Mouse (Mus musculus) midbrain, embryonic 13.5 days (tissue): ENCODE measurements around the gene Ppp3ca. TPM values are rescaled to one million over a fixed set of nuclear protein-coding genes. Genes with fewer than 3 reads are reported as not detected.
"Not testable (repeated sequence)": the region's sequence is repeated elsewhere in the genome, so short reads cannot be mapped to it uniquely, and the experiment has no call there.

Experiments used
- ATAC-seq: fragments of 200-750 bp; cut with Nextera tagmentation; 2 replicates; pipeline ENCODE4 v1.8.0; 2017; ENCODE audit warnings: mild to moderate bottlenecking, moderate TSS enrichment, moderate library complexity
- H3K27ac ChIP-seq: fragments of 300-500 bp; sonication (generic); 2 replicates; pipeline ENCODE4 v1.5.1; 2015; ENCODE audit warnings: inconsistent platforms, mild to moderate bottlenecking, moderate library complexity
- H3K27me3 ChIP-seq: fragments of 300-500 bp; sonication (generic); 2 replicates; pipeline ENCODE4 v1.6.1; 2015; ENCODE audit warnings: mild to moderate bottlenecking, inconsistent platforms
- H3K36me3 ChIP-seq: fragments of 300-500 bp; sonication (generic); 2 replicates; pipeline ENCODE4 v1.6.1; 2015; ENCODE audit warnings: mild to moderate bottlenecking, inconsistent platforms
- H3K4me1 ChIP-seq: fragments of 300-500 bp; sonication (generic); replicated peaks from 2 replicates; pipeline ENCODE4 v1.6.1; 2015; ENCODE audit warnings: inconsistent platforms
- H3K4me2 ChIP-seq: fragments of 300-500 bp; sonication (generic); replicated peaks from 2 replicates; pipeline ENCODE4 v1.6.1; 2015; ENCODE audit warnings: moderate library complexity, mild to moderate bottlenecking, inconsistent platforms
- H3K4me3 ChIP-seq: fragments of 300-500 bp; sonication (generic); replicated peaks from 2 replicates; pipeline ENCODE4 v1.5.1; 2015; ENCODE audit warnings: mild to moderate bottlenecking, inconsistent platforms
- H3K9ac ChIP-seq: fragments of 300-500 bp; sonication (generic); replicated peaks from 2 replicates; pipeline ENCODE4 v1.6.1; 2015; ENCODE audit warnings: mild to moderate bottlenecking, inconsistent platforms
- H3K9me3 ChIP-seq: fragments of 300-500 bp; sonication (generic); 2 replicates; pipeline ENCODE4 v1.6.1; 2016; ENCODE audit warnings: mild to moderate bottlenecking, inconsistent platforms
- WGBS: fragments of 180-500 bp; shearing (Covaris S2); methylation state at CpG from one replicate; pipeline ENCODE4 v1.1.7; 2015; 5-methylcytosine and 5-hydroxymethylcytosine counted together
- polyA plus RNA-seq: library from polyadenylated mRNA; unstranded; fragments of >200 nt; fragmentation: Nextera tagmentation; extraction: Ambion mirVana; gene quantifications from 2 replicates; pipeline ENCODE4 v1.2.1, GENCODE M21; 2015

Ppp3ca gene
- polyA plus RNA-seq, 1 experiment from 2014 or later = 109 TPM

GRCm38 (mm10) chr3:136691984-136692383 lies 22.1 kb downstream of the Ppp3ca start:
- ATAC-seq = no peak
- no peaks in the 10 kb centered on the region for H3K27me3 ChIP-seq
- 86% methylated on average over 7 of the region's 7 CpGs for WGBS
- no peak overlapping the region for H3K4me2 ChIP-seq
- H3K36me3 ChIP-seq = no peaks in the 10 kb centered on the region
- no peaks in the 10 kb centered on the region for H3K4me1 ChIP-seq
- no peak overlapping the region for H3K4me3 ChIP-seq
- H3K27ac ChIP-seq = no peak overlapping the region
- no peaks in the 10 kb centered on the region for H3K9me3 ChIP-seq
- H3K9ac ChIP-seq = no peak overlapping the region

DNA sequence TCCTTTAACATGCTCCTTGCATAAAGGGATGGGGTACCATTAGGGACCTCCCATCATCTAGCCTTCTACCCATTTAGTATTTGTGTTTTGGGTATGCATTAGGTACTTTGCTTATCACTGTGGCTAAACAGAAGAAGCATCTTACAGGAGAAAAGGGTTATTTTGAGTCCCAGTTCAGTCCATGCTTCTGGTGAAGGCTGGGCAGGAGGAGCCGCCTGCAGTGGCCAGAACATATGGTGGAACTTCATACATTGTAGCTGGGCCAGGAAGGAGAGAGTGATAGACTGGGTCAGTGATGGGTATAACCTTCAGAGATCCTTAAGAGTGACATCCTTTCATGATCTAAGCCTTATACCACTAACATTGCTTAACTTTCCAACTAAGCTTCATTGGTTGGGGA lies 23.6 kb downstream of the Ppp3ca start:
- no peak overlapping the region for H3K27ac ChIP-seq
- no peak overlapping the region for H3K4me2 ChIP-seq
- no peak for ATAC-seq
- H3K9me3 ChIP-seq = no peaks in the 10 kb centered on the region
- H3K4me3 ChIP-seq = no peak overlapping the region
- no peaks in the 10 kb centered on the region for H3K36me3 ChIP-seq
- 100% methylated on average over 1 of the region's 1 CpGs for WGBS
- peaks cover 4% of the 10 kb centered on the region; the same call in 1 of the 2 replicates for H3K4me1 ChIP-seq
- H3K9ac ChIP-seq = no peak overlapping the region
- no peaks in the 10 kb centered on the region for H3K27me3 ChIP-seq

DNA sequence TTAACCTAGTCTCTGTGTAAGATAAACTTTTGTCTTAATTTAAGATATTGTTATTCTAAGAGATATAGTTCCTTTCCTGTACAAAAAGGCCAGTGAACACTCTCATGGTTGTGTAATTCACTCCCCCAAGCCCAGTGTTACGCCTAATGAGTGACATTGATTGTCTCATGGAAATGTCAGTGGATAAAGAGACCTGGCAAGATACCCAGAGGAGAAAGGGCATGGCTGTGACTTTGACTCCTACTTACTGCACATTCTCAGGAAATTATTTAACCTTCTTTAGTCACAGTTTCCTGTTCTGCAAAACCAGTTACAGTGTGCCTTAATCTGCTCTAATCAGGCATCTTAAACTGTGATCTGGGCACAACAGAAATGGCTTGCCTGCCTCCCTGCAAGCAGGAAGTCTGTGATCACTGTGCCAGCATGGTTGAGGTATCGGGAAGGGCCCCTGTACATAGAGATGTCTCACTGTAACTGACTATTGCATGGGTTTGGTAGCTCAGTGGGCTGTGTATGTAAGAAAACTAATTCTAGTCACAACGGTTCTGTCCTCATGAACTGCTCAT lies 27.8 kb downstream of the Ppp3ca start:
- no peaks in the 10 kb centered on the region for H3K9me3 ChIP-seq
- H3K36me3 ChIP-seq = no peaks in the 10 kb centered on the region
- 89% methylated on average over 3 of the region's 3 CpGs for WGBS
- no peaks in the 10 kb centered on the region for H3K27me3 ChIP-seq
- no peak overlapping the region for H3K4me3 ChIP-seq
- no peak overlapping the region for H3K4me2 ChIP-seq
- H3K9ac ChIP-seq = no peak overlapping the region
- H3K4me1 ChIP-seq = peaks cover 8% of the 10 kb centered on the region; the same call in 1 of the 2 replicates
- no peak overlapping the region for H3K27ac ChIP-seq
- 0 out of 2 replicates have a peak, but pooled peaks have one; percentile 21 for ATAC-seq

GRCm38 (mm10) chr3:136699711-136700110 lies 29.8 kb downstream of the Ppp3ca start:
- not testable (repeated sequence) for H3K27me3 ChIP-seq, H3K9me3 ChIP-seq, H3K4me3 ChIP-seq, H3K4me2 ChIP-seq, ATAC-seq, H3K36me3 ChIP-seq, H3K27ac ChIP-seq, H3K9ac ChIP-seq
- peaks cover 16% of the 10 kb centered on the region for H3K4me1 ChIP-seq

DNA sequence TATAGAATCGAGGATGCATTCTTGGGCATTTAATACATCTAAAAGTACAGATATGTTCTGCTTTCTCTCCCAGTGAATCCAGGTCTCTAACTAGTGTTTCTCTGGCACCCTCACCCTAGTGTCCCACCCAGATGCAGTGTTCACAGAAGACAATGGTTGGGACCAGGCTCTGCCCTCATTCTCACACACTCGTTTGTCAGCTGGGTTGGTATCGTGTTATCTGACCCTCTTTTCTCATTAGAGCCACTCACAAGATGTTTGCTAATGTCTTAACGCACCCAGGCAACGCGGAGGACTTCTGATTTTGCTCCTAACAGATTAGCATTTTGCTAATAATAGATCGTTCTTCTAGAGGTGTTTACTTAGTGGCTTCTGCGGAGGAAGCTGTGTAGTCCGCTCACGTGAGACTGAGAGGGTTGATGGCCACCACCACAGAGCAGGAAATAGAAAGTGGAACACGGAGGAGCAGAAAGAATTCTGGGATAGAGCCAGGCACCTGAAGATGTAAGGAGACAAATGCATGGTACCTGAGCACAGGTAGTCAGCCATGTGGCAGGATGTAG lies 30.6 kb downstream of the Ppp3ca start:
- H3K9ac ChIP-seq = no peak overlapping the region
- peaks cover 23% of the 10 kb centered on the region for H3K4me1 ChIP-seq
- no peaks in the 10 kb centered on the region for H3K36me3 ChIP-seq
- peak; percentile 52; the same call in 1 of the 2 replicates for ATAC-seq
- H3K27ac ChIP-seq = 0 out of 2 replicates have a peak overlapping the region, but pooled peaks have one; percentile 26
- H3K4me2 ChIP-seq = no peak overlapping the region
- H3K4me3 ChIP-seq = no peak overlapping the region
- H3K9me3 ChIP-seq = no peaks in the 10 kb centered on the region
- WGBS = 75% methylated on average over 11 of the region's 11 CpGs
- no peaks in the 10 kb centered on the region for H3K27me3 ChIP-seq

GRCm38 (mm10) chr3:136702861-136703260 lies 32.9 kb downstream of the Ppp3ca start:
- no peak overlapping the region for H3K9ac ChIP-seq
- WGBS = 76% methylated on average over 2 of the region's 2 CpGs
- ATAC-seq = no peak
- H3K27ac ChIP-seq = no peak overlapping the region
- no peaks in the 10 kb centered on the region for H3K36me3 ChIP-seq
- H3K4me3 ChIP-seq = no peak overlapping the region
- H3K9me3 ChIP-seq = no peaks in the 10 kb centered on the region
- no peak overlapping the region for H3K4me2 ChIP-seq
- H3K4me1 ChIP-seq = peaks cover 31% of the 10 kb centered on the region
- no peaks in the 10 kb centered on the region for H3K27me3 ChIP-seq

- Histone ChIP-seq H3K27me3 (no peaks in the 10 kb centered on the region), H3K9me3 (no peaks in the 10 kb centered on the region), H3K27ac (no peak overlapping the region), H3K36me3 (no peaks in the 10 kb centered on the region), H3K4me2 (no peak overlapping the region), H3K4me3 (no peak overlapping the region), H3K9ac (no peak overlapping the region), H3K4me1 (peaks cover 33% of the 10 kb centered on the region)
- ATAC-seq = no peak
- WGBS = 82% methylated on average over 12 of the region's 12 CpGs
These were observed 34.8 kb downstream of the Ppp3ca start for GRCm38 (mm10) chr3:136704515-136705247.

- no peak overlapping the region for H3K4me2 ChIP-seq
- H3K4me3 ChIP-seq = no peak overlapping the region
- WGBS = 87% methylated on average over 4 of the region's 4 CpGs
- no peaks in the 10 kb centered on the region for H3K36me3 ChIP-seq
- H3K27me3 ChIP-seq = no peaks in the 10 kb centered on the region
- ATAC-seq = no peak
- H3K4me1 ChIP-seq = peaks cover 29% of the 10 kb centered on the region
- no peak overlapping the region for H3K9ac ChIP-seq
- no peaks in the 10 kb centered on the region for H3K9me3 ChIP-seq
- no peak overlapping the region for H3K27ac ChIP-seq
These were observed 36.1 kb downstream of the Ppp3ca start for GRCm38 (mm10) chr3:136706048-136706447.

GRCm38 (mm10) chr3:136706771-136707170 lies 36.8 kb downstream of the Ppp3ca start:
- Histone ChIP-seq H3K36me3 (peaks cover 3% of the 10 kb centered on the region; the same call in 1 of the 2 replicates), H3K4me1 (peaks cover 29% of the 10 kb centered on the region), H3K9me3 (no peaks in the 10 kb centered on the region), H3K9ac (no peak overlapping the region), H3K4me3 (no peak overlapping the region), H3K27me3 (no peaks in the 10 kb centered on the region), H3K27ac (no peak overlapping the region), H3K4me2 (no peak overlapping the region)
- ATAC-seq = no peak
- 74% methylated on average over 7 of the region's 7 CpGs for WGBS

DNA sequence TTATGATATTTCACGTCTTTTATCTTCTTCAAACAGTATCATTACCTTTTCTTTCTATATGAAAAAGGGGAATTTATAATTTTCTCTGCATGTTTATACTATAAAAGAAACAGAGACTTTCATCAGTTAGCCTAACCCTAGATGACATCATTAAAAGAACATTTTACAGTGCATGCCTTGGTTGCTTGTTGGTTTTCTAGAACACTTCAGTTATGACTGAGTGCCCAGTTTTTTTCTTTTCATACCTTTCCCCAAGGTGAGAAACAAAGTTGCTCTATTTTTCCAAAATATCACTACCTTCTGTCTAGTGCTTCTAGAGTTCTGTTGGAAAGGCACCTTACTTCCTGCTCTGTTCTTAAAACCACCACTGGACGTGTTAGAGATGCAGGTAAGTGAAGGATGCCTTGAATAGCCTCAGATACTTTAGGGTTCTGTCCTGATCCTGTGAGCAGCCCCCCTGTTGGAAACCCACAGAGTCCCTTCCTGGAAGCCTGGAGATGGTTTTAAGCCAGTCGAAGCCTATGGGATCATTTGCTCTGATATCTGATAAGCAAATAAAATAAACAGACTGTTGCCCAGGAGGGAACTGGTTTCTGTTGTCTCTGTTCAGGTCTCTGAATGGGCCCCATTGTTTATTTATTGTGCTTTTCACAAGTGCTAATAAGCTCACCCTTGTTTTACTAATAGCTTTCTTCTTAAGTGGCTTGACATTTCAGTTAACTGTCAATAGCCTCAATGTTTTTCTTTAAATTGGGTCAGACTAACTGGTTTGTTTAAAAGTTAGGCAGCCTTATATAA lies 37.5 kb downstream of the Ppp3ca start:
- no peak overlapping the region for H3K9ac ChIP-seq
- no peak for ATAC-seq
- no peaks in the 10 kb centered on the region for H3K27me3 ChIP-seq
- 55% methylated on average over 3 of the region's 3 CpGs for WGBS
- H3K9me3 ChIP-seq = no peaks in the 10 kb centered on the region
- H3K4me3 ChIP-seq = no peak overlapping the region
- no peak overlapping the region for H3K4me2 ChIP-seq
- H3K4me1 ChIP-seq = peaks cover 29% of the 10 kb centered on the region
- no peak overlapping the region for H3K27ac ChIP-seq
- H3K36me3 ChIP-seq = peaks cover 3% of the 10 kb centered on the region; the same call in 1 of the 2 replicates

GRCm38 (mm10) chr3:136708230-136708629 lies 38.3 kb downstream of the Ppp3ca start:
- WGBS = 69% methylated on average over 1 of the region's 1 CpGs
- H3K27ac ChIP-seq = no peak overlapping the region
- H3K27me3 ChIP-seq = no peaks in the 10 kb centered on the region
- H3K4me3 ChIP-seq = no peak overlapping the region
- no peaks in the 10 kb centered on the region for H3K9me3 ChIP-seq
- no peak for ATAC-seq
- no peak overlapping the region for H3K4me2 ChIP-seq
- H3K9ac ChIP-seq = no peak overlapping the region
- peaks cover 29% of the 10 kb centered on the region for H3K4me1 ChIP-seq
- peaks cover 3% of the 10 kb centered on the region; the same call in 1 of the 2 replicates for H3K36me3 ChIP-seq
